Mouse (Mus musculus) embryo, embryonic 10.5 days (tissue): ENCODE results near the gene Dync1li1.

Experiments
- DNase-seq: peaks from one replicate; pipeline ENCODE4 v3.0.0-alpha.2; 2015; ENCODE audit warnings: low spot score

Gene Dync1li1

DNA sequence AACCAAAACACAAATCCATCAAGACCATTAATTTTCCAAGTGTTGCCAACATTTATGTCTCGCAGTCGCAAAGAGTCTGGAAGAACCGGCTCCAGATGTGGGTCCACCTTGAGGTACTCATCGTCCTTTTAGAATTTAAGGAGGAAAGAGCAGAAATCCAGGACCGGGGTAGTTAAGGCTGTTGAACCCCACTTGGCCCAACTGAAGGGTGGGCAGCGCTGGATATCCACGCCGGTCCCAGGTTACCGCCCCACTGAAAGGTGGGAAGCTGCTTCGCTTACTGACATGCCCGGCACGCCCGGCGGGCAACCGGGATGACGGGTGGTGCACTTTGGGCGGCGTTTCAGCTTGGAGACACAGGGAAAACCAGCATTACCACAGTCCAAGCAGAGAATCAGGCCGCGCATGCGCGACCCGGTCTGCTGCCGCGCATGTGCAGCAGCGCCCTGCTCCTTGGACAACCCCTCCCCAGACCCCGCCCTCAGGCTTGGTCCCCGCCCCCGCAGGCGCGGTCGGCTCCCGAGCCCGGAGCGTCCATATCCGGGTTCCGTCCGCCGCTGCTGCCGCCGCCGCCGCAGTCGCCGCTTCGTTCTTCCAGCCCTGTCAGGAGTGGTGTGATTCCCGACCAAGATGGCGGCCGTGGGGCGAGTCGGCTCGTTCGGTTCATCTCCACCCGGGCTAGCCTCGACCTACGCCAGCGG lies at the start of gene Dync1li1:
Dync1li1 (plus strand) TSS at position 539 of the 701 bp plus-strand sequence.
- DNase-seq: peak; percentile 97

DNA sequence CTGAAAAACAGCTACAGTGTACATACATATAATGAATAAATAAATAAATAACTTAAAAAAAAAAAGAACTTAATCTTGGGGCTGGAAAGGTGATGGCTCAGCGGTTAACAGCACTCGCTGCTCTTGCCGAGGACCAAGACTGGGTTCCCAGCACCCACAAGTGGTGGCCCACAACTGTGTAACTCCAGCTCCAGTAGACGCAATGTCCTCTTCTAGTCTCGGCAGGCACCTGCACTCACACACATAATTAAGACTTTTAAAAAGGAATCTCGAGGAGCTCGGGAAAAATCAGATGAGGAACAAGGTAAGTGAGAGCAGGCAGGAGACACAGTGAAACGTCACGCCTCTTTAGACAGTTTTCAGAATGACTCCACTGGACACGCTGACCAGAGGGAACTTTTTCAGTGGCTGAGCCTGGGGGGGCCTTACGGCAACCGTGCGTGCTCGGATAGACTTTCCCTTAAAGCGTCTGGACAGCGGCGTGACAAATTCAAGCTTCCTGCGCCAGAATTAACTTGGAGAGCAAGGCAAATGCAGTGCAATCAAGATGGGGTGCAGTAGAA lies 49.3 kb upstream of the Dync1li1 start:
- DNase-seq: no peak

DNA sequence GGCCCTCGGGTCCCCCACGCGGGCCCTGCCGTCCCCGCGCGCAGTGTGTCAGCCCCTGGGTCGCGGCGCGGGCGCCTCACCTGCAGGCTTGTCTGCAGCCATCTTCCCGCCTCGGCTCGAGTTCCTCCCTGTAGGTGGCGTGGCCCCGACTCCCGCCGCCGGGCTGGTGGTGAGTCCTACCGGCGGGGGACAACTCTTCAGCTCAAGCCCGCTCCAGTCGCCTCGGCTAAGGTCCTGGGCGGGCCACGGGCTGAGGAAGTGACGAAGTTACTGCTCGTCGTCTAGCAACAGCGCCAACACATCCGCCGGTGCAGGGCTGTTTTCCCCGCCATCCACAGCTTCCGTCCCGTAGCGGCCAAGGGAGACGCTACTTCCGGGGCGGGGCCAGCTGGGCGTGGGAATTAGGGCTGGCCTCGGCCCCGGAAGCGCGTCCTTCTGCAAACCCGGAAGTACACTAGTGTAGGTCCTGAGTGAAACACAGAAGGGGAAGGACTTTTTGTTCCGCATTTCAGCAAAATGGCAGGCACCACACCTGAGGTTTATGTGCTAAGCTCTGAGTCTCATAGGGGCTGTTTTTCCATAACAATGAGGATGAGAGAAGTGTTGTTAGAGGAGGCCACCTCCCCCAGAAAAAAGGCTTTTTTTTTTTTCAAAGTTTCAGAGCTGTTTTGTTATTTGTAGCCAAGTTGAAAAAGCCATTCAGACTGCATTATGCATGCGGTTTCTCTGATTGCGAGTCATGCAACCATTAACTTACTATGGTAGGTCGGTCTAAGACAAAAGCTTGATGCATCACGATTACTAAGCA lies 48.5 kb upstream of the Dync1li1 start, which contains the start of gene Cnot10:
Cnot10 (minus strand) TSS at position 346 of the 808 bp plus-strand sequence.
- DNase-seq: peak; percentile 99

DNA sequence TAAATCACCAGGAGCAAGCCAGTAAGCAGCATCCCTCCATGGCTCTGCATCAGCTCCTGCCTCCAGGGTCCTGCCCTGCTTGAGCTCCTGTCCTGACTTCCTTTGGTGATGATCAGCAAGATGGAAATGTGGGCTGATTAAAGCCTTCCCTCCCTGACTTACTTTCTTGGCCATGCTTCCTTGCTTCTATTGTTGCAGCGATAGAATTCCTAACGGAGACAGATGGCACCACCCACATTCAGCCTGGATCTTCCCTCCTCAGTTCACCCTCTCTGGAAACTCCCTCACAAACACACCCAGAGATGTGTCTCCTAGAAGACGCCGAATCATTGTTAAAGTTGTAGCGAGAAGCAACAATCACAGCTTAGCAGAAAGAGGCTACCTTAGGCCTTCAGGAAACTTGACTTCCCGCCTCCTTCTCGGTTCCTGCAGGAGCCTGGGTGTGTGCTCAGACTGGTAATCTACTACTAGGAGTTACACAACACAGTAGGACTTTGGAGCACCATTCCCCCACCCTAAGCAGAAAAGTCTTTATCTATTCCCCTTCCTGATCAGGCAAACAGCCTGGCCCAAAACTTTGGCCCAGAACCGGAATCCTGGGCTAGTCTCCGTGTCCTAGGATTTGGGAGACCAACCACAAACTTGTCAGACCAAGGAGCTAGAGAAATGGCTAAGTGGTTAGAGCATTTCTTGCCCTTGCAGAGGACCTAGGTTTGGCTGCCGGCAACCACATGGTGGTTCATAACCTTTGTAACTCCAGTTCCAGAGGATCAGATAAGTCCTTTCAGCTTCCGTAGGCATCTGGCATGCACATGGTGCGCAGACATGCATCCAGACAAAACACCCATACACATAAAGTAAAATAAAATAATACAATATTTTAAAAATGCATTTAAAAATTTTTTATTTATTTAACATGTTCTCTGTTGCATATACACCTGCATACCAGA lies 41.8 kb upstream of the Dync1li1 start:
- DNase-seq: no peak

DNA sequence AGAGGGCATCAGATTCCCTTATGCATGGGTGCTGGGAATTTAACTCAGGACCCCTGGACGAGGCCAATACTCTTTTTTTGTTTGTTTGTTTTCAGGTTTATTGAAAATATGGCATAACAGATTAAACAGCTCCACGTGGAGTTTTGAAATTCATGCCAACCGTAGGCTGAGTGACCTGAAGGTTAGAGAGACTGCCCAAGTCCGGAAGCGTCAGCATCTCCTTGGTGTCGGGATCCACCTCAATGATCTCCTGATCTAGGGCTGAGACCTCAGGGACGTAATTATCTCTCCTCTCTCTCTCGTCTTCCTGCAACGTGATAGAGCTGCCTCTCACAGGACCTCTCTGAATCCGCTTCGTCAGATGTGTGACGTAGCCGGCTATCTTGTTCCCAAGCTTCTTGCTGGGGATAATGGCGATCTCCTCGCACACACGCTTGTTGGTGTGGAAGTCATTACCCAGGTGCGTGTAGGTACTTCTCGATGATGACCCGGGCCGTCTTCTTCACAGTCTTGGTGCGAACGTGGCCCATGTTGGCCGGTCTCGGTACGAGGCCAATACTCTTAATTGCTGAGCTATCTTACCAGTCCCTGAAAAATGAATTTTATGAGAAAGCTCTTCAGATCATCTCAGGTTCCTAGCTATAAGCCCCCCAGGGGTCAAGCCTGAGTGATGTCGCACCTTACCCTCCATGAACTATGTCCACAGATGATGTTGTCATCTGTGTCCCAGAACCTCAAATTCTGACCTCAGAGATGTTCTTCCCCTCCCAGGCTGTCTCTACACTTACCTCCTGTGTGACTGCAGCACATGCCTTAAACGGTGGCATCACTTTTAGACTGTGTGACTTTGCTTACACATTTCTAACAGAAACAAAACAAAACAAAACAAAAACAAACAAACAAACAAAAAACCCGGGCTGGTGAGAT lies 40.8 kb upstream of the Dync1li1 start:
- DNase-seq: no peak

DNA sequence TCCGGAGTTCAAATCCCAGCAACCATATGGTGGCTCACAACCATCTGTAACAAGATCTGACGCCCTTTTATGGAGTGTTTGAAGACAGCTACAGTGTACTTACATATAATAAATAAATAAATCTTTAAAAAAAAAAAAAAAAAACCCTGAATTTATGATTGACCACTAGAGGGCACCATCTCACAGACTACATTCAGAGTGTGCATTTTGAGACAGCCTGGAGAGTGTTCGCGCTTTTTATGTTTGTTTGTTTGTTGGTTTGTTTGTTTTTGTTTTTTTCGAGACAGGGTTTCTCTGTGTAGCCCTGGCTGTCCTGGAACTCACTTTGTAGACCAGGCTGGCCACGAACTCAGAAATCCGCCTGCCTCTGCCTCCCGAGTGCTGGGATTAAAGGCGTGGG lies 40.1 kb upstream of the Dync1li1 start:
- peak; percentile 61 for DNase-seq

DNA sequence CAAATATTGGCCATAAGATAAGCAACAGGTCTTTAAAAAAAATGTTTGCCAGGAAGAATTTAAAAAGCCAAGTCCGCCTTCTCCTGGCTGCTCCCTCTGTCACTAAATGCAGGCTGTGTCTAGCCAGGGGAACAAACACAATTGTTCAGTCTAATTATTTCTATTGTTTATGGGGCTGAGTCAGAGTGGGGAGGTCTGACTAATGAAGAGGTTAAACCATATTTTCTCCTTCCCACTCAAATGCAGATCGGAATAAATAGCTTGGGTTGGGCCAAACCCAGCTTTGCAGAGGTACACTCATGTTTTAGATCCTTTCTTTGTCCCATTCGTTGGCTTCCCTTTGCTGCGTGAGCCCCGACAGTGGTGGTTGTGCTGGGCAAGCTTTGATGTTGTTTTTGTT lies 39.2 kb upstream of the Dync1li1 start:
- DNase-seq: no peak

DNA sequence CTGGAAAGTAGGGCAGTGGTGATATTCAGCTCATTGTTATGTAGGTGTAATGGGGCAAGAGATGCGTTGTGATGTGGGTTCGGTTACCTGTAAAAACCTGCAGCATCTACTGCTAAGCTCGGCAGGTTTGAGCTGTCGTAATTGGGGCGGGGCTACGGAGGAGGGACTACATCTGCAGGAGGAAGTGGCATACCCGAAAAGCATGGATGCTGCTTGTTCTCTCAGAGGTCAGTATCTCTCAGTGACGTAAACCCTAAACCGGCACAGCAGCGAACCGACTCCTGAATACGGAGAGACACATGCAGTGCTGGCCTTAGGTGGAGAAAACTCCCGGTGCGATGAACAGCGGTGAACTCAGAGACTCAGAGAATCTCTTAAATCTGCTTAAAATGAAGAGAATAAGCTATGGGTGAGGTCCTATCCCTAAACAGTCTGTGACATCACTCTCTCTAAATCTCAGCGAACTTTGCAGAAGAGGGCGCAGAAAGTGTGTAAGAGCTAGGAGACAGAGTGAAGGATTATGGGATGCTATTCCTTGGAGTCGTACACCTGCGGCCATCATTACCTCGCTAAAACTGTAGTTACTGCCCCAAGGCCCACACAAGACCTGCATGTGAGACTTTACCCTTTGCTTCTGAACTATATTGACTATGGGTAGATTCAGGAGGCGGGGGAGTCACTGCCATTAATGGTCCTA lies 37.5 kb upstream of the Dync1li1 start:
- no peak for DNase-seq

DNA sequence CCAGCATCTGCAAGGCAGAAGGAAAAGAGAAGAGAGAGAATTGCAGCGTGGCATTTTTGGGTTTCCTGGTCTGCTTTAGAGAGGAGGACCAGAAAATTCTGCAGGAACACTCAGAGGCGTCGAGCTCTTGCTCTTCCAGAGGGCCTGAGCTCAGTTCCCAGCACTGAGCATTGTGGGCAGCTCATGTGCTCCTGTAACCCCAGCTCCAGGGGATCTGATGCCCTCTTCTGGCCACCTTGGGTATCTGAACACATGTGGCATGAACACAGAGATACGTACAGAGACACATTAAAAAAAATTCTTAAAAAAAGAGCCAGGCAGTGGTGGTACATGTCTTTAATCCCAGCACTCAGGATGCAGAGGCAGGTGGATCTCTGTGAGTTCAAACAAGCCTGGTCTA lies 33.2 kb upstream of the Dync1li1 start:
- DNase-seq: no peak

DNA sequence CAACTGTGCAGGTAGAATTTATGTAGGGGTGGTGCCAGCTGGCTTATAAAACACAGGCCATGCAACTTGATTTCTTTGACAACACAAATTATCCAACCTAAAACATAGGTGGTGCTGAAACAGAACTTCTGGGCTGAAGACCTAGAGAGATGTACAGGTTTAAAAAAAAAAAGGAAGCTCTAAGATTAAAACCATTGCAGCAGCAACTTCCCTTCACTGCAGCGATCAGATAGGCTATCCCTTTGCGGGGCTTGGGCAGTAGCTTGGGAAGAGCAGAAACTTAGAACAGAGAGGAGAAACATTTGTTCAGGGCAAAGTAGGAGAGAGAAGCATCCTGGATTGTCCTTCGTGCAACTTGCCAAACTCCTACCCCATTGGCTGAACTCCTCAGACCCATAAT lies 31.9 kb upstream of the Dync1li1 start:
- no peak for DNase-seq

DNA sequence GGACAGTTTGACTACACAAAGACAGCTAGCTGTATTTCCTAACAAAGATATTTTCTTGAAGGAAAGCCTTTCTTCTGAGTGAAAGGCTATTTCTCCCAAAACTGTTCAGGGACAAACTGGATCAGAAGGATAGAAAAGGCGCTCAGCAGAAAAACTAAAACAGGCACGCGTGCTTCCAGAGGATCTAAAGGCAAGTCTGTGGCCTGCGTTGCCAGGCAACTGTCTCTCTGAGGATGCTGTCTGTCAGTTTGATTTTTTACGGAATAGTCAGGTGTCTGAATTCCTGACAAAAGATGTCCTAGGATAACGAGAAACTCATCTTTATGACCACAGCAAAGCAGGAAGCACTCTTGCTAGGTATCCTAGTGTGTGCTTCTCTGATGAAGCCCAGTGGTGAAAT lies 28.1 kb upstream of the Dync1li1 start:
- no peak for DNase-seq

DNA sequence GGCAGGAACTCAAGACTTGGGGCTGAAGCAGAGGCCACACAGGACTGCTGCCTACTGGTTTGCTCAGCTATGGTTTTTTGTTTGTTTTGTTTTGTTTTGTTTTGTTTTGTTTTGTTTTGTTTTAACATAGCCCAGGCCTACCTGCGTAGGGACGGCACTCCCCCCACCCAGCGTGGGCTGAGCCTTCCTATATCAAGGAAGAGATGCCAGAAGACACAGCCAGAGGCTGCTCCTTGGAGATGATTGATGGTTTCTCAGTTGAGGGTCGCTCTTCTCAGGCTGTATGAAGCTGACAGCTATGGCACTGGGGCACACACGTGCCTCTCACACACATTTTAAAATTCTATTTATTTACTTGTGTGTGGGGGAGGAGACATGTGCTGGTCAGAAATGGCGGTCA lies 27.6 kb upstream of the Dync1li1 start:
- no peak for DNase-seq

DNA sequence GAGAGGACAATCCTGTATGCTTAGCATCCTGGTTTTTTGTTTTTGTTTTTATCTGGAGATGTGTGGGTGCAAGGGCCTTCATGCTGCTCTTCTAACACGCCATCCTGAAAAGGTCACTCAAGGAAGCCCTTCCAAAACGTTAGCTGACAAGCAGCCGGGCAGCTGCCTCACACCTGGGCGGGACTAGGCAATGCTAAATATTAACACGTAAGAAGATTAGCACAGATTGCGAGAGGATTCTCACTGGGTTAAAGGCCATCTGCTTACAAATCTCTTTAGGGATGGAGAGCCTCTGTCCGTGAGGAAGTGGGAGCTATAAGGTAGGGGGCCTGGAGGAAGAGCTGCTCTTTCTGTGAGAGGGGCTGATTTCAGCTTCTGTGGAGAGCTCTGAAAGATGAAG lies 26.6 kb upstream of the Dync1li1 start:
- DNase-seq: no peak

DNA sequence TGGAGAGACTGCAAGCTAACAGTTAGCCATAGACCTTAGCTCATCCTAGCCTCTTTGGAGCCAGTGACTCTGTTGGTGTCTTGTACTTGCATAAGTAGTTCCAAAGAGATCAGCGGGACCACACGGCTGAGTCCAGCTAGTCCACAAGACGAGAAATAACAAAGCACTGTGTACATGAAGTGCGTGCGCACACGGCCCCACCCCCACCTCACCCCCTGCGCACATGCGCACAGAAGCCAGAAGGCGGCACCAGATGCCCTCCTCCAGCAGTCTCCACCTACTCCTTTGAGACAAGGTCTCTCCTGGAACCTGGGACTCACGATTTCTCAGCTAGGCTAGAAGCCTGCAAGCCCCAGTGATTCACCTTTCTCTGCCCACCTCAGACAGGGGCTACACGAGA lies 24.8 kb upstream of the Dync1li1 start:
- DNase-seq: no peak

DNA sequence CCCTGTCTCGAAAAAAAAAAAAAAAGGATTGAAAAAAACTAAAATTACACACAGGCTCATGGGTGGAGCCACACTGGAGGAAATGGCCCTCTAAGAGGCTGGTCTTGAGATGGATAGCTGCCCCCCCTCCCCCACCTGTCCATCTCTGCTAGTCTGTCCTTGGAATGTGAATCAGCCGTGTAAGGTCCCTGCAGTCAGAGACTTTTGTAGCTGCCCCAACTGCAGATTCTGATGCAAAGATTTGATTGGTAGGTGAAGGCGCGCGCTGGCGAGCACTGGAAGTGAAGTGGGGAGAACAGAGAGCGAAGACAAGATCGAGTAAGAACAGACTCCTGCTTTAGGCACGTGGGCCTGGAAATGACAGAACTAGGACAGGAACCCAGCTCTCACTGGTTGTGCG lies 21.7 kb upstream of the Dync1li1 start:
- no peak for DNase-seq

DNA sequence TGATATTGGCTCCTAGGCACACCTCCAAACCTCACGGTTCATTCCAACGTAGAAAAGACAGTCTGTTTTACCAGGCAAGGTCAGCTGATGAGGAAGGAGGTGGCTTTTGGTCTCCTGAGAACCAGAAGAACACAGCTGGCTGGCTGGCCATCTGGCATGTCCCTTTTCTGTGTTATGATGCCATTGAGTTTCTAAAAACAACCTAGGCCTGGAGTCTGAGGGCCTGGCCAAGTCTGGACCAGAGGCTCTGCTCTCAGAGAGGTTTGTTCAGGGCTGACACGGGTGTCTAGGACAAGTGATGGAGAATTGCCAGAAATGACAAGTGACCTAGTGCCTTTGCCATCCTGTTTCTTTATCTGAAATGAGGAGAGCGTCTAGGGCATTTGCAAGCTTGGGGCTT lies 20.5 kb upstream of the Dync1li1 start:
- no peak for DNase-seq

DNA sequence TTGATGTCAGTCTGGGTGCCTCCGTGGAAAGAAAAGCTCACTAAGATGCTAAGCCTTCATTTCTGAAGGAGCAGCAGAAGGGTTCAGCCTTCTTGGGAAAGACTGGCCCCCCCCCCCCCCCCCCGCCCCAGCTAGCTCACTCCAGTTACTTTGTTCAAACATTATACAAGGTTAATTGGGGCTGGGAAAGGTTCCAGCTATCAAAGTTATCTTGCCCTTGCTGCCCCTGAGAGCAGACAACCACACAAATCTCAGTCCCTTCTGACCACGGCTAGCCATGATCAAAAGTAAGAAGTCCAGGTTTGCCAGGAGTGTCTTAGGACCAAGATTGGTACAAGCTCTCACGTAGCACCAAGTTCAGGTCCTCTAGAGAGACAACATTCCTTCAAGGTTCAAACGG lies 19.6 kb upstream of the Dync1li1 start:
- no peak for DNase-seq

DNA sequence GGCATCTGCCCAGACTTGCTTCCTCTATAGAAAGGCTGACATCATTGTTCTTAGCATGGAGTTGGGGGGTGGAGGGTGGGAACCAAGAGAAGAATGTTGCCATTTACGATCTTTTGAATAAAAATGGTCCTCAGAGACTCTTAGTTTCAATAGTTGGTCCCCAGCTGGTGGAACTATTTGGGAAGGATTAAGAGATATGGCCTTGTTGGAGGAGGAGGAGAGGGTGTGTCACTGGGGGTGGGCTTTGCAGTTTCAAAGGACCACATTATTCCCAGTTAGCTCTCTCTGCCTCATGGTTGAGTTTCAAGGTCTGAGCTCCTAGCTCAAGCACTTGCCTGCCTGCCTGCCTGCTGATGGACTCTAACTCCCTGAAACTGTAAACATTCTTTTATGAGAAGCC lies 16.6 kb upstream of the Dync1li1 start:
- DNase-seq: no peak

DNA sequence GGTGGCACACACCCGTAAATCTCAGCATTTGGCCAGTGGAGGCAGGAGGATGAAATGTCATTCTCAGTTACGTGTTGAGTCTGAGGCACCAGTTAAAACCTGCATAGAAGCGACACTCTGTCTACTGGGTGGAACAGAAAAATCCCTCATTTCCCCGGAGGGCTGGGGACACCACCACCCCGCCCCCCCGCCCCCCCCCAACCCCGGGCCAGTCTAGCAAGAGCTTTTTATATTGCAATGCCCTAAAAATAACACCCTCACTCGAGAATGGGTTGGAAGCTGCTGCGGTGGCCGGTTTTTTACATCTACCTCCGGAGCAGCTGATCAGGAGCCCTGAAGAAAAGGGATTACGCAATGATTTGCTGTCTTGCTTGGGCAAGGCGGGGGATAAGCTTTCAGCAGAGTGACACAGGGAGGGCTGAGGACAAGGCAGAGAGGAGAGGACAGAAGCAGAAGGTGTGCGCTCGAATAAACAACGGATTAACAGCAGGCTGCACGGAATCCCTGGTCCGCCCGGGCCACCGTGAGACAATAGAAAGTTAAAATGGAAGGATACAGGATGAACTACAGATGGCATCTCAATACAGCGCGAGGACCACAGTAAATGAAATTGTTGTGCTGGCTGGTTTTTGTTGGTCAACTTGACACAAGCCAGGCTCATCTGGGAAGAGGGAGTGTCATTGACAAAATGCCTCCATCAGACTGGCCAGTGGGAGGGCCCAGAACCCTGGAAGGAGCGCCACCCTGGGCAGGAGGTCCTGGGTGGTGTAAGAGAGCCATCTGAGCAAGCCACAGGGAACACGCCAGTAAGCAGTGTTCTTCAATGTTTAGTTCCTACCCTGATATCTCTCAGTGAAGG lies 15.7 kb upstream of the Dync1li1 start:
- DNase-seq: peak; percentile 39
